Mouse (Mus musculus) liver, adult 2 months (tissue): ENCODE data around the gene E030018B13Rik.

ENCODE experiments used
- CTCF ChIP-seq: fragments of 200-500 bp; IDR thresholded peaks from 2 replicates; pipeline ENCODE4 v1.5.1; 2011; ENCODE audit warnings: low read depth, low read length, control low read depth
- POLR2A ChIP-seq: fragments of 200-500 bp; IDR thresholded peaks from 2 replicates; pipeline ENCODE4 v1.6.1; 2011; ENCODE audit warnings: low read length, control low read depth; ENCODE audit not compliant: insufficient read depth; ENCODE audit errors: extremely low read depth

- TF ChIP-seq CTCF (no peak), POLR2A (no peak)
Observed at GRCm38 (mm10) chr7:63930132-63930531, 13.5 kb downstream of the E030018B13Rik start.
